Mouse (Mus musculus) stomach, postnatal 0 days (tissue): ENCODE measurements around the gene Gm2431. TPM values are rescaled to one million over a fixed set of nuclear protein-coding genes. Genes with fewer than 3 reads are reported as not detected.
"Not testable (repeated sequence)": the region's sequence is repeated elsewhere in the genome, so short reads cannot be mapped to it uniquely, and the experiment has no call there.

ENCODE experiments used
- ATAC-seq: fragments of 200-750 bp; cut with Nextera tagmentation; 2 replicates; pipeline ENCODE4 v1.8.0; 2017; ENCODE audit not compliant: low FRiP score, low TSS enrichment
- DNase-seq: peaks from one replicate; pipeline ENCODE4 v3.0.0-alpha.2; 2016; ENCODE audit warnings: low spot score
- H3K27ac ChIP-seq: fragments of 300-500 bp; sonication (generic); replicated peaks from 2 replicates; pipeline ENCODE4 v1.5.1; 2014; ENCODE audit warnings: mild to moderate bottlenecking, control low read depth
- H3K27me3 ChIP-seq: fragments of 300-500 bp; sonication (generic); 2 replicates; pipeline ENCODE4 v1.6.1; 2014; ENCODE audit warnings: low read length; ENCODE audit not compliant: control insufficient read depth, insufficient read depth
- H3K36me3 ChIP-seq: fragments of 300-500 bp; sonication (generic); 2 replicates; pipeline ENCODE4 v1.6.1; 2014; ENCODE audit warnings: low read length, mixed read lengths; ENCODE audit not compliant: control insufficient read depth, insufficient read depth
- H3K4me1 ChIP-seq: fragments of 300-500 bp; sonication (generic); replicated peaks from 2 replicates; pipeline ENCODE4 v1.6.1; 2014; ENCODE audit warnings: antibody characterized with exemption; ENCODE audit not compliant: control insufficient read depth, insufficient read depth
- H3K4me2 ChIP-seq: fragments of 300-500 bp; sonication (generic); replicated peaks from 2 replicates; pipeline ENCODE4 v1.6.1; 2014; ENCODE audit warnings: low read depth, mild to moderate bottlenecking, control low read depth, moderate library complexity
- H3K4me3 ChIP-seq: fragments of 300-500 bp; sonication (generic); 2 replicates; pipeline ENCODE4 v1.5.1; 2014; ENCODE audit warnings: low read depth, low read length, control low read depth
- H3K9ac ChIP-seq: fragments of 300-500 bp; sonication (generic); 2 replicates; pipeline ENCODE4 v1.6.1; 2014; ENCODE audit warnings: mild to moderate bottlenecking, low read length, control low read depth, mixed read lengths
- H3K9me3 ChIP-seq: fragments of 300-500 bp; sonication (generic); 2 replicates; pipeline ENCODE4 v1.6.1; 2016; ENCODE audit warnings: low read length; ENCODE audit not compliant: control insufficient read depth
- CTCF ChIP-seq: IDR thresholded peaks from 2 replicates; pipeline ENCODE4 v1.5.1; 2016; ENCODE audit warnings: antibody characterized with exemption, low read depth, mild to moderate bottlenecking, moderate library complexity
- EP300 ChIP-seq: optimal IDR thresholded peaks from 2 replicates; pipeline ENCODE3; 2016; ENCODE audit warnings: antibody characterized with exemption
- WGBS: fragments of 180-500 bp; shearing (Covaris S2); extraction: QIAGEN DNeasy Blood & Tissue Kit; methylation state at CpG from one replicate; pipeline ENCODE4 v1.1.7; 2014; 5-methylcytosine and 5-hydroxymethylcytosine counted together
- polyA plus RNA-seq: library from polyadenylated mRNA; unstranded; fragments of >200 nt; fragmentation: Nextera tagmentation; extraction: Ambion mirVana; gene quantifications from 2 replicates; pipeline ENCODE4 v1.2.1, GENCODE M21; 2015

Gm2431 gene
- polyA plus RNA-seq, result not detected in 2 replicates

DNA sequence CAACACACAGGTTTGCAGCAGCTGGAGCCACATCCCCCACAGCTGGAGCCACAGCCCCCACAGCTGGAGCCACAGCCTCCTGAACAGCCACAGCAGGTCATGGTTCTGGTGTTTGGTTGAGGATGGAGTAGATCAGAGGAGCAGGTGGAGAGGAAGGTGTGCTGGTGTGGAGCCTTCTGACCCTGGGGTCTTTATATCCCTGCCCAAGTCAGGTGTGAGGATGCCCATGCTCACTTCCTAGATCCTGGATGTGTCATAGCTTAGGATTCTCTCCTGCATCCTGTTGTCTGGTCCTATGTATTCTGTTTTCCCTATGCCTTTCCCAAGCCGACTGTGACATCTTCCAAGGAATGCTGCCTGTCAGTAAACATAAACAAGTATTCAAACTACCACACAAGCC lies at the start of gene Gm2431:
Gene Gm2431 (minus strand): TSS at position 101 of the 400 bp plus-strand sequence.
- not testable (repeated sequence) for ATAC-seq, H3K27me3 ChIP-seq, H3K4me1 ChIP-seq, H3K36me3 ChIP-seq, H3K9me3 ChIP-seq, H3K4me2 ChIP-seq, H3K4me3 ChIP-seq, DNase-seq, H3K9ac ChIP-seq, H3K27ac ChIP-seq
- WGBS, result 31% methylated on average over 1 of the region's 1 CpGs

DNA sequence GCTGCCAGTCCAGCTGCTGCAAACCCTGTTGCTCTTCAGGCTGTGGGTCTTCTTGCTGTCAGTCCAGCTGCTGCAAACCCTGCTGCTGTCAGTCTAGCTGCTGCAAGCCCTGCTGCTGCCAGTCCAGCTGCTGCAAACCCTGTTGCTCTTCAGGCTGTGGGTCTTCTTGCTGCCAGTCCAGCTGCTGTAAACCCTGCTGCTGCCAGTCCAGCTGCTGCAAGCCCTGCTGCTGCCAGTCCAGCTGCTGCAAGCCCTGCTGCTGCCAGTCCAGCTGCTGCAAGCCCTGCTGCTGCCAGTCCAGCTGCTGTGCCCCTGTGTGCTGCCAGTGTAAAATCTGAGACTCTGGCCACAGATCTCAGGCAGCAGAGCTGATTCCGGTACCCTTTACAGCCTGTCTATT lies 45.8 kb upstream of the Gm2431 start:
- not testable (repeated sequence) for H3K9me3 ChIP-seq, H3K36me3 ChIP-seq, H3K9ac ChIP-seq, H3K27ac ChIP-seq, H3K27me3 ChIP-seq, DNase-seq, H3K4me1 ChIP-seq, H3K4me3 ChIP-seq, H3K4me2 ChIP-seq, ATAC-seq
- WGBS, result 79% methylated on average over 1 of the region's 1 CpGs

DNA sequence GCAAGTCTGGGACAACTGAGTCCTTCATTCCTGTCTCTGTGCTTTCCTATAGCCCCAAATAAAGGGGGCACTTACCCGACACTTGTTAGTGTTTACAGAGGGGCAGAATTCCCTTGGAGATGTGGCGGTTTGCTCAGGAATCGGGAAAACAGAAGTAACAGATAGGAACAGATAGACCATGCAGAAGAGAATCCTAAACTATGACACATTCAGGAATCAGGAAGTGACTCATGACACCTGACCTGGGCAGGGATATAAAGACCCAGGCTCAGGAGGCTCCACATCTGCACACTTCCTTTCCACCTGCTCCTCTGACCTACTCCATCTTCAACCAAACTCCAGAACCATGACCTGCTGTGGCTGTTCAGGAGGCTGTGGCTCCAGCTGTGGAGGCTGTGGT lies 45.1 kb upstream of the Gm2431 start, which contains the start of gene Krtap5-4:
Gene Krtap5-4 (plus strand): TSS at position 301 of the 400 bp plus-strand sequence.
- no peak within 1 kb of the TSS for H3K9ac ChIP-seq
- WGBS, result 34% methylated on average over 3 of the region's 3 CpGs
- H3K4me3 ChIP-seq, result no peak within 1 kb of the TSS
- ATAC-seq (no peak), DNase-seq (no peak)
- no peak for TF ChIP-seq CTCF
- TF ChIP-seq EP300, result no peak
- no peaks in the 10 kb centered on the region for H3K9me3 ChIP-seq
- H3K4me1 ChIP-seq, result no peaks in the 10 kb centered on the region
- no peaks in the 10 kb centered on the region for H3K27me3 ChIP-seq
- H3K36me3 ChIP-seq, result no peaks in the 10 kb centered on the region
- H3K4me2 ChIP-seq, result no peak within 1 kb of the TSS
- no peak within 1 kb of the TSS for H3K27ac ChIP-seq

DNA sequence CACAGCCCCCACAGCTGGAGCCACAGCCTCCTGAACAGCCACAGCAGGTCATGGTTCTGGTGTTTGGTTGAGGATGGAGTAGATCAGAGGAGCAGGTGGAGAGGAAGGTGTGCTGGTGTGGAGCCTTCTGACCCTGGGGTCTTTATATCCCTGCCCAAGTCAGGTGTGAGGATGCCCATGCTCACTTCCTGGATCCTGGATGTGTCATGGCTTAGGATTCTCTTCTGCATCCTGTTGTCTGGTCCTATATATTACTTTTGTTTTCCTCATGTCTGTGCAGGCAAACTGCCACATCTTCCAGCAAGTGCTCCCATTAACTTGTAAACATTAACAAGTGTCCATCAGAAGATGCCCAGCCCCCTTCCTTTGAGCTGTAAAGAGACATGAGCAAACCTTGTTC lies 38.9 kb upstream of the Gm2431 start, which contains the start of gene Krtap5-1:
Gene Krtap5-1 (minus strand): TSS at position 101 of the 400 bp plus-strand sequence.
- ATAC-seq, H3K4me3 ChIP-seq: not testable (repeated sequence)

DNA sequence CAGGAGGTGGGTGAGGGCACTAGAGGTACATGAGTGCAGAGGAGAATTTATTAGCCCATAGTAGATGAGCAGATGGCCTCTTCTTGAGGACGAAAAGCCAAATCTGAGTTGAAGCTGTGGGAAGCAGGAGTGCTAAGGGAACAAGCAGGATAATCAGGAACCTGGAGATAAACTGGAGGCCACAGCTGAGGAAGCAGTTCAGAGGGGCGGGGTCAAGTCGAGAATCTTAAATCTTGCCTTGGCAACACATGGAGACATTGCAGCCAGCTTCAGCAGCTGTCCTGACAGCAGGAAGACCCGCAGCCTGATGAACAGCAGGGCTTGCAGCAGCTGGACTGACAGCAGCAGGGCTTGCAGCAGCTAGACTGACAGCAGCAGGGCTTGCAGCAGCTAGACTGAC lies 38.0 kb upstream of the Gm2431 start:
- not testable (repeated sequence) for H3K36me3 ChIP-seq, H3K4me3 ChIP-seq, H3K9me3 ChIP-seq, H3K4me1 ChIP-seq, ATAC-seq, H3K4me2 ChIP-seq, H3K9ac ChIP-seq, DNase-seq, H3K27ac ChIP-seq, H3K27me3 ChIP-seq
- 17% methylated on average over 4 of the region's 4 CpGs for WGBS

More for the DNA sequence above, 38.9 kb upstream of the Gm2431 start, which contains the start of gene Krtap5-1:
- H3K27ac ChIP-seq, H3K4me1 ChIP-seq, H3K27me3 ChIP-seq, H3K9ac ChIP-seq, H3K36me3 ChIP-seq, DNase-seq, H3K4me2 ChIP-seq, H3K9me3 ChIP-seq: not testable (repeated sequence)

DNA sequence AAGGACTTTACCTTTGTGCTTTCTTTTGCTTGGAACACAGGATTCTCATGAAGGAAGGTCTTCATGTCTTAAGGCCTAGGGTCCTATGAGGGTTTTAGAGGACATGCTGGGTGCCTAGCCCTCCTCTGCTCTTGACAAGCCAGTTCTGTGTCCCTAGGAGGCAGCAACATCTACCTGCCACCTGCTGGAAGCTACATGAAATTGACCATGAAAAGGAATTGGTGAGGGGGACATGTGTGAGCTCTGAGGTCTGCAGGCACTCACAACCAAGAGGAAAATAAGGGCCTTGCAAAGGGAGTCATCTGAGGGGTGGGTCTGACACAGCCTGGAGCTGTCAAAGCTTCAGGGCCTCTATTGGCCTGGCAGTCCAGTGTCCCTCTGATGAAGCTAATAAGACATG lies 37.3 kb upstream of the Gm2431 start:
- no peak overlapping the region for H3K27ac ChIP-seq
- no peaks in the 10 kb centered on the region for H3K27me3 ChIP-seq
- no peaks in the 10 kb centered on the region for H3K36me3 ChIP-seq
- H3K9ac ChIP-seq, result no peak overlapping the region
- no peaks in the 10 kb centered on the region for H3K4me1 ChIP-seq
- TF ChIP-seq CTCF (peak; percentile 43), EP300 (no peak)
- no peak for DNase-seq
- ATAC-seq, result no peak
- no peak overlapping the region for H3K4me3 ChIP-seq
- no peaks in the 10 kb centered on the region for H3K9me3 ChIP-seq
- H3K4me2 ChIP-seq, result no peak overlapping the region

DNA sequence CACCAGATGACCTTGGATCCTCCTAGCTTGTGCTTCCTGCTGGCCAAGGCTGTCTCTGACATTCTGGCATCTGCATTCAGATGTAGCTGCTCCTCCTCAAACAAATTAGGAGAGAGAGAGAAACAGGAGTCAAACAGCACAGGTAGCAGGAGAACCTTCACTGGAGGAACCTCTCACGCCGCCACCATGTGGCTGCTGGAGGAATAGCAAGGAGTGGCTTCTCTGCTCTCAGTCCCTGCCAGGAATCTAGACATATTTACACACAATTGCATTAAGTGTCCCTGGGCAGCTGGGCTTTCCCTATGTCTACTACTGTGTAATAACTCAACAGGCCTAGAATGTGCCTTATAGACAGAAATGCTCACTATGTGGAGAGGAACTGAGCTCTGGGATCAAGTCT lies 35.7 kb upstream of the Gm2431 start:
- H3K27ac ChIP-seq, H3K4me1 ChIP-seq, H3K27me3 ChIP-seq, H3K9ac ChIP-seq, H3K4me3 ChIP-seq, H3K9me3 ChIP-seq, H3K36me3 ChIP-seq, H3K4me2 ChIP-seq: not testable (repeated sequence)
- TF ChIP-seq CTCF, result peak; percentile 76
- DNase-seq, result peak; percentile 66
- WGBS, result 0% methylated on average over 2 of the region's 2 CpGs
- ATAC-seq, result 0 out of 2 replicates have a peak, but pooled peaks have one; percentile 51

DNA sequence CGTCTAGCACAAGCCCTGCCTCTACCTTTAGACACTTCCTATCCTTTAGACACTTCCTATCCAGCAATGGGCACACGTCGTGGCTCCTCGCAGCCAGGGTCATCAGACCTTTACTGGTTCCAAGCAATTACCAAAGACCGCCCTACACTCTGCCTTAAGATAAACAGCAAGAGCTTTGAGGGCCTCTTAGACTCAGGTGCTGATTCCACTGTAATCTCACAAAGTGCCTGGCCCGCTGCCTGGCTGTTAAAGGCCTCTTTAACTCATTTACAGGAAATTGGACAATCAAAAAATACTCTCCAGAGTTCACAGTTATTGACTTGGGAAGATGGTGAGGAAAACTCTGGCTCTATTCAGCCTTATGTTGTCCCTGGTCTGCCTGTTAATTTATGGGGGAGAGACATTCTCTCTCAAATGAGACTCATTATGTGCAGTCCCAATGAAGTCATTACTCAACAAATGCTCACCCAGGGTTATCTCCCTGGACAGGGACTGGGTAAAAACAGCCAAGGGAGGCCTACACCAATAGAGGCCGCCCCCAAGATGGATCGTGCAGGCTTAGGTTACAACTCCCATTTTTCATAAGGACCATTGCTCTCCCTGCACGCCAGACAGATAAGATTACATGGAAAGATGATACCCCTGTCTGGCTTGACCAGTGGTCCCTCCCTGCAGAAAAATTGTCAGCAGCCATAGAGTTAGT lies 27.9 kb upstream of the Gm2431 start:
- H3K9me3 ChIP-seq, H3K4me3 ChIP-seq, DNase-seq, H3K27ac ChIP-seq, ATAC-seq, H3K4me1 ChIP-seq, H3K27me3 ChIP-seq, H3K36me3 ChIP-seq, H3K4me2 ChIP-seq, H3K9ac ChIP-seq: not testable (repeated sequence)
- WGBS, result 57% methylated on average over 9 of the region's 9 CpGs
